Mouse (Mus musculus) hindbrain, embryonic 16.5 days (tissue): ENCODE measurements around the gene Cd93. TPM values are rescaled to one million over a fixed set of nuclear protein-coding genes. Genes with fewer than 3 reads are reported as not detected.

Source experiments
- ATAC-seq: fragments of 200-750 bp; cut with Nextera tagmentation; 2 replicates; pipeline ENCODE4 v1.8.0; 2017; ENCODE audit warnings: moderate TSS enrichment, moderate library complexity
- H3K27ac ChIP-seq: fragments of 300-500 bp; sonication (generic); 2 replicates; pipeline ENCODE4 v1.5.1; 2014; ENCODE audit warnings: low read depth, mild to moderate bottlenecking, control low read depth, low read length, moderate library complexity
- H3K27me3 ChIP-seq: fragments of 300-500 bp; sonication (generic); replicated peaks from 2 replicates; pipeline ENCODE4 v1.6.1; 2014; ENCODE audit warnings: low read length; ENCODE audit not compliant: control insufficient read depth, insufficient read depth
- H3K36me3 ChIP-seq: fragments of 300-500 bp; sonication (generic); 2 replicates; pipeline ENCODE4 v1.6.1; 2014; ENCODE audit warnings: mild to moderate bottlenecking, low read length, moderate library complexity, mixed read lengths; ENCODE audit not compliant: control insufficient read depth, insufficient read depth
- H3K4me1 ChIP-seq: fragments of 300-500 bp; sonication (generic); 2 replicates; pipeline ENCODE4 v1.6.1; 2014; ENCODE audit warnings: low read depth, low read length; ENCODE audit not compliant: control insufficient read depth, insufficient read depth
- H3K4me2 ChIP-seq: fragments of 300-500 bp; sonication (generic); 2 replicates; pipeline ENCODE4 v1.6.1; 2014; ENCODE audit warnings: mild to moderate bottlenecking, low read length, control low read depth, moderate library complexity
- H3K4me3 ChIP-seq: fragments of 300-500 bp; sonication (generic); 2 replicates; pipeline ENCODE4 v1.5.1; 2014; ENCODE audit warnings: mild to moderate bottlenecking, low read length, control low read depth, moderate library complexity
- H3K9ac ChIP-seq: fragments of 300-500 bp; sonication (generic); 2 replicates; pipeline ENCODE4 v1.6.1; 2014; ENCODE audit warnings: low read depth, mild to moderate bottlenecking, control low read depth, low read length, moderate library complexity
- H3K9me3 ChIP-seq: fragments of 300-500 bp; sonication (generic); 2 replicates; pipeline ENCODE4 v1.6.1; 2014; ENCODE audit warnings: mild to moderate bottlenecking, low read length, moderate library complexity; ENCODE audit not compliant: control insufficient read depth
- WGBS: fragments of 180-500 bp; shearing (Covaris S2); extraction: QIAGEN DNeasy Blood & Tissue Kit; methylation state at CpG from one replicate; pipeline ENCODE4 v1.1.7; 2014; 5-methylcytosine and 5-hydroxymethylcytosine counted together
- polyA plus RNA-seq: library from polyadenylated mRNA; unstranded; fragments of >200 nt; fragmentation: Nextera tagmentation; extraction: Ambion mirVana; gene quantifications from 2 replicates; pipeline ENCODE4 v1.2.1, GENCODE M21; 2015

Gene Cd93
- 7.0 and 8.9 TPM in 2 replicates for polyA plus RNA-seq

DNA sequence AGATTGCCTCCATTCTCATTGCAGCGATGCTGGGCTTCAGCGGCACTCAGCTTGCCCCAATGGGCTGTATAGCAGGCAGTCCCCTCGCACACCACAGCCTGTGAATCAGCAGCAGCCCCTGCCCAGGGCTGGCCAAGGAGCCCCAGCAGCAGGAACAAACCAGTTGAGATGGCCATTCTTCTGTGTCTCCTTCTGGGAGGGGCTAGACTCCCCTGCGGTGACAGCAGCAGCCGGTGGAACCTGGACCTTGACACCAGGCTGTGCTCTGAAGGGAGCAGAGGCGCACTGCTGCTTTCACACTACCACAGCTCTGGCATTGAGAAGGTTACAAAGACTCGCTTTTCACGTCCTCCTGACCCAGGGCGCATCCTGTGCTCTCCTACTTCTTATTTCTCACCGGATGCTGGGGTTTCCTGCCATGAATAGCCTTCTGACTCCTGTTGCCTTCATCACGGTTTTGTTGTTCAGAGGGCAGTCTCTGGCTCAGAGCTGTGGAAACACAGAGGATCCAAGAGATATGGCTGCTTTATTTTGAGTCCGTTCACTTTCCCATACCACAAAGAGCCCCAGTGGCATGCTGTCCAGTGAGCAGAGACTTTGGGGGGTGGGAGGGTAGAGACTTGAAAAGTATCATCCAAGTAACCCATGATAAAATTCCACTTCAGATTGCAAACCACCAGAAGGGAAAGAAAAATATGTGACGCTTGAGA lies at the start of gene Cd93:
TSS of gene Cd93 (minus strand) at position 315 of the 710 bp plus-strand sequence.
- WGBS: 51% methylated on average over 13 of the region's 13 CpGs
- peak within 1 kb of the TSS; percentile 11 for H3K4me3 ChIP-seq
- peak within 1 kb of the TSS; percentile 59 for H3K27ac ChIP-seq
- no peaks in the 10 kb centered on the region; the same call in 1 of the 2 replicates for H3K4me1 ChIP-seq
- H3K27me3 ChIP-seq: no peaks in the 10 kb centered on the region
- no peak for ATAC-seq
- no peak within 1 kb of the TSS for H3K4me2 ChIP-seq
- no peaks in the 10 kb centered on the region for H3K9me3 ChIP-seq
- H3K9ac ChIP-seq: peak within 1 kb of the TSS; percentile 17; the same call in 1 of the 2 replicates
- H3K36me3 ChIP-seq: no peaks in the 10 kb centered on the region

DNA sequence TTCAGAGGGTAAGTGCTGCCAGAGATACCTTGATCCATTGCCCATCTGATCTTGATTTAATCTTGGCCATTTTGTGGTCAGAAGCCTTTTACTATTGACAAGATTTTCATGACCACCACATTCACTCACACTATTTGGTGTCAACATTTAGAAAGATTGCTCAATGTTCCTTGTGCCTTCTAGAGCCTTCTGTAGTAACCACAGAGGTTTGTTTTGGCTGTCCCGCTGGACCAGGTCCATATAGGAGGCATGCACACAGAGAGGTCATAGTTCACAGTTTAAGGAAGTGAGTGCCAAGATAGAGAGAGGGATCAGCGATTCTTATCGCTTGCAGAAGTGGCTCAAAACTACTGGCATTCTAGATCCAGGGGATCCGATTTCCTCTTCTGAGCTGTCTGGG lies 48.7 kb upstream of the Cd93 start:
- Histone ChIP-seq H3K4me1 (no peaks in the 10 kb centered on the region), H3K4me2 (no peak overlapping the region), H3K9ac (no peak overlapping the region), H3K27me3 (no peaks in the 10 kb centered on the region), H3K4me3 (no peak overlapping the region), H3K9me3 (no peaks in the 10 kb centered on the region), H3K27ac (no peak overlapping the region), H3K36me3 (no peaks in the 10 kb centered on the region)
- no peak for ATAC-seq
- 88% methylated on average over 4 of the region's 4 CpGs for WGBS

DNA sequence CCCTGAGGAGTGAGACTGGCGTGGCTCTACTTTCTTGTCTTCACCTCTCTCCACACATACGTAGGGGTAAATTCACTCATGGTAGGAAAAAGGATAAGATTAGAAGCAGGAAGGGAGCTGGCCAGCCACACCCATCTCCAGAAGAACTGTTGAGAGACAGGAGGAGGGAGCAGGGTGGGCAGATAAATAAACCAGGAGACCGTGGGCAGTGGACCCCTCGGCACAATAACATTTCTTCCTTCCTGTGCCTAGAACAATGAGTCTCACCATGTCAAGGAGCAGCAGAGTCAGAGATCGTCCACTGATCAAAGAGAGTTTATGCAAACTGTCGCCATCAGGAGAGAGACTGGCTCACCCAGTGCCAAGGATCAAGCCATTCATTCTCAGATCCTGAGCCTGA lies 46.8 kb upstream of the Cd93 start:
- Histone ChIP-seq H3K4me2 (no peak overlapping the region), H3K4me1 (no peaks in the 10 kb centered on the region)
- WGBS: 59% methylated on average over 6 of the region's 6 CpGs

DNA sequence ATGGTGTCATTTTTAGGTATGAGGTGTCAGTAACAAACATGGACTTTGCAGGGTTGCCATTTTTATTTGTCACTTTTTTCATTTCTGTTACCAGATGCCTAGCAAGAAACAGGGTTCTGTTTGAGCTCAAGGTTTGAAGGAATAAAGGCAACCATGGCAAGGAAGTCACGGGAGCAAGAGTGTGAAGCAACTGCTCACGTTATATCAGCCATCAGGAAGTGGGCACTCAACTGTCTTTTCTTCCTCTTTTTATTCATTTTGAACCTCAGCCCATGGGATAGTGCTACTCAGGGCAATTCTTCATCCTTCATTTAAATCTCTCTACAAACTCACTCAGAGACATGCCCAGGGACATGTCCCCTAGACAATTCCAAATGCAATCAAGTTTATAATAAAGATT lies 45.5 kb upstream of the Cd93 start:
- no peak overlapping the region for H3K9ac ChIP-seq
- no peaks in the 10 kb centered on the region for H3K36me3 ChIP-seq
- H3K27me3 ChIP-seq: no peaks in the 10 kb centered on the region
- H3K4me3 ChIP-seq: no peak overlapping the region
- H3K27ac ChIP-seq: no peak overlapping the region
- 90% methylated on average over 2 of the region's 2 CpGs for WGBS
- H3K4me2 ChIP-seq: no peak overlapping the region
- no peak for ATAC-seq
- no peaks in the 10 kb centered on the region for H3K4me1 ChIP-seq
- no peaks in the 10 kb centered on the region for H3K9me3 ChIP-seq

More for the DNA sequence above, 46.8 kb upstream of the Cd93 start:
- Histone ChIP-seq H3K27me3 (no peaks in the 10 kb centered on the region), H3K4me3 (no peak overlapping the region), H3K27ac (no peak overlapping the region), H3K36me3 (no peaks in the 10 kb centered on the region), H3K9ac (no peak overlapping the region), H3K9me3 (no peaks in the 10 kb centered on the region)
- ATAC-seq: no peak

DNA sequence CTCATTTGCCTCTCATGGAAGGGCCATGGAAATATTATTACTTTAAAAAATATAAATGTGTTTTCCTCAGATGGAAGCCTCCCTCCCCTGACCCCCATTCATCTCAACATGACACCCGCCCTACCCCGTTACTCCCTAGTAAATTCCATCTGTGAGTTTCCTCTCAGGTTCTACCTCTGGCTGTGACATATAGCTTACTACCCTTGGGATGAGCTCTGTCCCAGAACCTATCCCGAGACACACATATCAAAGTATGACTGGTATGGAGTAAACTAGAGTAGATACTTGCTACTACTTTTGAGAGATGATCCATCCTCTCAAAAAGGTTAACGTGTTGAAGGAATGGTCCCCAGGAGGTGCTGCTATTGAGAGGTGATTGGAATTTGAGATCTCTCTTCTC lies 42.2 kb upstream of the Cd93 start:
- Histone ChIP-seq H3K9me3 (no peaks in the 10 kb centered on the region), H3K36me3 (no peaks in the 10 kb centered on the region), H3K27me3 (no peaks in the 10 kb centered on the region), H3K9ac (no peak overlapping the region), H3K4me3 (no peak overlapping the region), H3K27ac (no peak overlapping the region), H3K4me1 (no peaks in the 10 kb centered on the region), H3K4me2 (no peak overlapping the region)
- ATAC-seq: no peak
- 94% methylated on average over 4 of the region's 4 CpGs for WGBS

DNA sequence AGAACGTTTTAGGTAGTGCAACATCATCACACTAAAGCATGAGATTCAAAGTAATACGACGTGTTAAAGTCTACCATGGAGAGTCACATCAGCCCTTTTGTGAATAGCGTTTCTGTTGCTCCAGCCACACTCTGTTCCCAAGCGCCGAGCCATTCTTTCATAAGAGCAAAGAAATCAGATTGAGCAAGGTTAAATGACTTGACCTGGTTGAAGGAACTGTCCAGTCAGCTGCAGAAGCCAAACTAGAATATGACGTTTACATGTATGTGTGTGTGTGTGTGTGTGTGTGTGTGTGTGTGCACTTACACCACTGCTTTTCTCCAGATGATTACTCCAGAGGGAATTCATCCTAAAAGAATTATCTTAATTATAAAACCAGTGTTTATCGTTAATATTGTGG lies 37.0 kb upstream of the Cd93 start:
- 84% methylated on average over 8 of the region's 8 CpGs for WGBS
- Histone ChIP-seq H3K4me2 (no peak overlapping the region), H3K9ac (no peak overlapping the region), H3K4me1 (0 out of 2 replicates have a peak, but pooled peaks cover 2% of the 10 kb centered on the region), H3K36me3 (no peaks in the 10 kb centered on the region), H3K27me3 (no peaks in the 10 kb centered on the region), H3K27ac (no peak overlapping the region), H3K9me3 (no peaks in the 10 kb centered on the region), H3K4me3 (no peak overlapping the region)
- ATAC-seq: no peak

DNA sequence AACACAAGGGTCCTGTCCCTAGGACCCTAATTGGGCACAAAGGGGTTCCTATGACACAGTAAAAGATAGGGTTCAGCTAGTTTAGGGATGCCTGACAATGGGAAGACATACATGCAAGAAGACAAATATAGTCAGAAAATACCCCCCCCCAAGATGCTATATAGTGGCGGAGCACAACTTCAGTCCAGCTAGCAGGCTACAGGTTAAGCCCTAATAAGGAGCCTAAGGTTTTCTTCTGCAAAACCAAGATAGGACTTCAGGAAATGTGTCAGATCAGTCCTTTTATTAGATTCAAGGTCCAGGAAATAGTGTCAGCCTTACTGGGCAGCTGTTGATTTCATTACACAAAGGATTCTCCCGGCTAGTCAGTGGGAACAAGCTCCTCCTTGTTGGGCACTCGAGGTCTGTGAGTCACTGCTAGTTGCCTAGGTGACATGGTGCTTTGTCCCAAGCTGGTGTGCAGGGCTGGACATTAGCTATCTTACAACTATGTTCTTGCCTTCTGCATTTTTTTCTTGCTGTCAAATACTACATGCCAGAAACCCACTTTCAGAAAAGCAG lies 34.9 kb upstream of the Cd93 start:
- Histone ChIP-seq H3K36me3 (no peaks in the 10 kb centered on the region), H3K4me1 (0 out of 2 replicates have a peak, but pooled peaks cover 2% of the 10 kb centered on the region), H3K9me3 (no peaks in the 10 kb centered on the region), H3K9ac (no peak overlapping the region), H3K4me3 (no peak overlapping the region), H3K27me3 (no peaks in the 10 kb centered on the region), H3K27ac (0 out of 2 replicates have a peak overlapping the region, but pooled peaks have one; percentile 31), H3K4me2 (no peak overlapping the region)
- peak; percentile 96 for ATAC-seq
- WGBS: 21% methylated on average over 3 of the region's 3 CpGs

DNA sequence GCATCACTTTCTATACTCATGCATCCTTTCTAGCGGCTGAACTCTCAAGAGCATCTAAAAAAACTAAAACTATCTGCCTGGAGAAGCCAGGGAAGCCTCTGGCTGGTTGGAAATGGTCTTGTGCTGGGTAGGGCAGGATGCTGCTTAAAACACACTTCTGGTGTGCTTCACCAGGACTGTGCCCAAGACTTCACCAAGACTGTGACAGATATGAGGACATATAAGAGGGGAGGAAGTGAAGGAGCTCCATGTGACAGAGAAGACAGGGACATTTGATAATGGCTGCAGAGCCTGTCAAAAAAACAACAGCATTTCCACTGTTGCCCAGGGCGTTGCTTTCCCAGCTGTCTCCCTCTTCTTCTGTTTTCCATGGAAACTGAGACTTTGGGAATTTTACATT lies 34.0 kb upstream of the Cd93 start:
- no peak overlapping the region for H3K27ac ChIP-seq
- no peak overlapping the region for H3K9ac ChIP-seq
- no peaks in the 10 kb centered on the region for H3K36me3 ChIP-seq
- ATAC-seq: no peak
- H3K4me1 ChIP-seq: 0 out of 2 replicates have a peak, but pooled peaks cover 2% of the 10 kb centered on the region
- H3K9me3 ChIP-seq: no peaks in the 10 kb centered on the region
- H3K4me2 ChIP-seq: no peak overlapping the region
- 79% methylated on average over 2 of the region's 2 CpGs for WGBS
- no peaks in the 10 kb centered on the region for H3K27me3 ChIP-seq
- H3K4me3 ChIP-seq: no peak overlapping the region

DNA sequence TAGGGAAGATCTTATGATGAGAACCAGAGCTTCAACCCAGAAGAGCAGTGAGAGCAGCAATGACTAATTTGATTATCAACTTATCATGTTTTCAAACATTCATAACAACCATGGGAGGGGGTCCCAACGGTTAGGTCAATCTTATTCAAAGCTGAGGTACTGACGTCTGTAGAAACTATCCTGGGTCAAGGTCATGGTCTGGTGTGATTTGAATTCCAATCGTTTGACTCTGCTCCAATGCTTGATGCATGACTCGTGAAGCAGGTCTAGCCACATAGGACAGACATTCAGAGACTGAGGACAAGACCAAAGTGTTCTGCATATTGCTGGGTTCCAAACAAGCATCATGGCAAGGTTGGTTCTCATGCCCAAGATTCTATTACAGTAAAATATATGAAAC lies 33.2 kb upstream of the Cd93 start:
- H3K36me3 ChIP-seq: no peaks in the 10 kb centered on the region
- no peak overlapping the region for H3K4me2 ChIP-seq
- no peak for ATAC-seq
- no peaks in the 10 kb centered on the region for H3K9me3 ChIP-seq
- WGBS: 79% methylated on average over 4 of the region's 4 CpGs
- H3K27ac ChIP-seq: no peak overlapping the region
- H3K27me3 ChIP-seq: no peaks in the 10 kb centered on the region
- no peak overlapping the region for H3K9ac ChIP-seq
- H3K4me1 ChIP-seq: 0 out of 2 replicates have a peak, but pooled peaks cover 2% of the 10 kb centered on the region
- H3K4me3 ChIP-seq: no peak overlapping the region
